In the genomic region with DNA sequence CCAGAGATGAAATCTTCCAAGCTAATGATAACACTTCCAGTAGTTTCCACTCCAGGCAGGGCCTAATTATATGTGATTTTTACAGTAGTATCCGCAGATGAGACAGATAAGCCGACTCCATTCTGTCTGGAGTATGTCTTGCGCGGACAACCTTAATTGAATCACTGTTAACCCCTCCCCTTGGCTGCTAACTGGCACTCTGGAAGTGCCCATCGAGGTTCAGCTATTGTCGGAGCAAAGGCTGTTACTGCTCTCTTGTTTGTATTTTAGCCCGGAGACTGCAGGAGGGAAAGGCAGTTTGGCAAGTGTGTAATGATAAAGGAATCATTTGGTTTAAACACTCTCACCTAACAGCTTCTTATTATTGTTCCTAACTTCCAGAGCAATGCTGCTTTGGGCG, we compare ENCODE assay signal across 9 mouse cellular contexts.
DNase-seq lines count a peak whose midpoint lies in the region; ATAC-seq and TF ChIP-seq lines count a peak whose summit lies in the region.
"Had no signal": no experiment of that assay in that cellular context is flagged by ENCODE, and none has a peak within 500 bp of the region (broad histone marks: within the 10 kb centered on the region; RNA-seq: fewer than 3 reads in every experiment).

No protein-coding gene starts in this region.

- H3K4me2 ChIP-seq in heart, embryonic 16.5 days (ENCODE audit: low read depth, low read length) = peak overlapping the region; percentile 75
- peak overlapping the region; percentile 87 for H3K4me2 ChIP-seq in intestine, embryonic 15.5 days (replicated peaks)
- peak overlapping the region; percentile 70 for H3K4me2 ChIP-seq in myocyte (ENCODE audit: low read depth)

- no peaks in the 10 kb centered on the region for H3K36me3 ChIP-seq in heart, embryonic 16.5 days (ENCODE audit: control insufficient read depth, insufficient read depth)
- no peaks in the 10 kb centered on the region for H3K36me3 ChIP-seq in embryonic facial prominence, embryonic 10.5 days (replicated peaks)
- no peaks in the 10 kb centered on the region for H3K36me3 ChIP-seq in intestine, embryonic 15.5 days
- H3K36me3 ChIP-seq in myocyte (ENCODE audit: control insufficient read depth, insufficient read depth) = no peaks in the 10 kb centered on the region

- peaks cover 22% of the 10 kb centered on the region for H3K4me1 ChIP-seq in heart, embryonic 16.5 days (ENCODE audit: control insufficient read depth, insufficient read depth, low read length)
- H3K4me1 ChIP-seq in embryonic facial prominence, embryonic 10.5 days = peaks cover 45% of the 10 kb centered on the region
- peaks cover 21% of the 10 kb centered on the region for H3K4me1 ChIP-seq in intestine, embryonic 15.5 days (replicated peaks)

- no peaks in the 10 kb centered on the region for H3K79me2 ChIP-seq in myocyte (ENCODE audit: control insufficient read depth, insufficient read depth)

- no peak for DNase-seq in heart, adult 11 months
- peak; percentile 42 for DNase-seq in embryonic facial prominence, embryonic 10.5 days (ENCODE audit: low spot score)
- DNase-seq in layer of hippocampus, adult 9-10 months (ENCODE audit: low spot score) = no peak
- no peak for DNase-seq in adrenal gland, adult 18-20 months (ENCODE audit: low spot score in 2 of 2)
- no peak for DNase-seq in gastrocnemius, postnatal 10 days

- no peak for TF ChIP-seq POLR2A in myocyte (IDR thresholded peaks at IDR 0.05; ENCODE audit: insufficient read length, low read depth)

- H3K4me3 ChIP-seq in heart, embryonic 16.5 days (ENCODE audit: low read length) = peak overlapping the region; percentile 52
- H3K4me3 ChIP-seq in embryonic facial prominence, embryonic 10.5 days = peak overlapping the region; percentile 59
- no peak overlapping the region for H3K4me3 ChIP-seq in intestine, embryonic 15.5 days (replicated peaks)
- no peak overlapping the region for H3K4me3 ChIP-seq in myocyte

- H3K9me3 ChIP-seq in heart, embryonic 16.5 days (replicated peaks; ENCODE audit: control insufficient read depth, low read length) = no peaks in the 10 kb centered on the region
- H3K9me3 ChIP-seq in embryonic facial prominence, embryonic 10.5 days = no peaks in the 10 kb centered on the region
- no peaks in the 10 kb centered on the region for H3K9me3 ChIP-seq in intestine, embryonic 15.5 days

- H3K27me3 ChIP-seq in heart, embryonic 16.5 days (ENCODE audit: control insufficient read depth, insufficient read depth, low read length) = peaks cover 2% of the 10 kb centered on the region; the same call in 1 of the 2 replicates
- peaks cover 13% of the 10 kb centered on the region; the same call in 1 of the 2 replicates for H3K27me3 ChIP-seq in embryonic facial prominence, embryonic 10.5 days (replicated peaks; ENCODE audit: low read depth, poor library complexity, severe bottlenecking)
- H3K27me3 ChIP-seq in intestine, embryonic 15.5 days (replicated peaks) = no peaks in the 10 kb centered on the region
- H3K27me3 ChIP-seq in myocyte (ENCODE audit: control insufficient read depth, insufficient read depth, insufficient read length) = no peaks in the 10 kb centered on the region
- H3K27me3 ChIP-seq: CH12.LX had no signal

- no peak for ATAC-seq in heart, embryonic 16.5 days (replicated peaks; ENCODE audit: extremely low read depth, insufficient read depth, low FRiP score)
- no peak for ATAC-seq in intestine, embryonic 15.5 days

- WGBS in heart, embryonic 16.5 days = 12% methylated on average over 8 of the region's 8 CpGs
- WGBS in embryonic facial prominence, embryonic 10.5 days = 8% methylated on average over 8 of the region's 8 CpGs
- WGBS in intestine, embryonic 15.5 days = 10% methylated on average over 8 of the region's 8 CpGs

- H3K27ac ChIP-seq in heart, embryonic 16.5 days (ENCODE audit: low read length) = peak overlapping the region; percentile 54
- H3K27ac ChIP-seq in embryonic facial prominence, embryonic 10.5 days (replicated peaks) = peak overlapping the region; percentile 87
- H3K27ac ChIP-seq in intestine, embryonic 15.5 days = peak overlapping the region; percentile 77; the same call in 1 of the 2 replicates

- H3ac ChIP-seq in myocyte (ENCODE audit: control insufficient read depth, insufficient read length) = no peak overlapping the region

- H3K9ac ChIP-seq in heart, embryonic 16.5 days (ENCODE audit: low read length) = peak overlapping the region; percentile 38
- H3K9ac ChIP-seq in intestine, embryonic 15.5 days = no peak overlapping the region

TF ChIP-seq in myocyte, 11 proteins besides CTCF, POLR2A, EP300 and RAD21:
- TF ChIP-seq CEBPB (IDR thresholded peaks at IDR 0.05; ENCODE audit: insufficient read depth, poor library complexity, severe bottlenecking) (no peak), POLR2AphosphoS2 (IDR thresholded peaks at IDR 0.05; ENCODE audit: insufficient read length, low read depth) (no peak), USF1 (IDR thresholded peaks at IDR 0.05; ENCODE audit: low read depth) (no peak), MYOD1 (IDR thresholded peaks at IDR 0.05; ENCODE audit: control insufficient read depth in 1 of 3, insufficient read length in 2 of 3, low read depth in 2 of 3) (no peak), SRF (IDR thresholded peaks at IDR 0.05; ENCODE audit: control insufficient read depth, insufficient read length, low read depth) (no peak), TCF3 (IDR thresholded peaks at IDR 0.05; ENCODE audit: insufficient read length, low read depth) (no peak), TCF12 (IDR thresholded peaks at IDR 0.05; ENCODE audit: insufficient read depth, poor library complexity, severe bottlenecking) (no peak), E2F4 (IDR thresholded peaks at IDR 0.05; ENCODE audit: insufficient read depth) (no peak), MYOG (IDR thresholded peaks at IDR 0.05; ENCODE audit: control insufficient read depth in 1 of 3, insufficient read depth in 1 of 3, insufficient read length in 2 of 3, low read depth in 2 of 3) (no peak), REST (IDR thresholded peaks at IDR 0.05; ENCODE audit: insufficient read depth, insufficient read length) (no peak), MAX (IDR thresholded peaks at IDR 0.05; ENCODE audit: low read depth) (no peak)
TF ChIP-seq in myocyte: peak in this region for 0.

Comparison
In these comparisons a context has a peak if more than half of its experiments do, and no peak if none do; other contexts are left out.
1. H3K4me3 ChIP-seq: peak in heart, embryonic 16.5 days (single experiment) and embryonic facial prominence, embryonic 10.5 days (single experiment); none in intestine, embryonic 15.5 days (single experiment) and myocyte (single experiment).
2. Peak in every context shown above with its lines, with median percentiles within 50 percentile points of each other: H3K27ac ChIP-seq and H3K4me2 ChIP-seq.